Mouse (Mus musculus) small intestine, adult 2 months (tissue): ENCODE data around the gene Hadh.

Experiments used
- CTCF ChIP-seq: fragments of 200-500 bp; IDR thresholded peaks from 2 replicates; pipeline ENCODE4 v1.5.1; 2012; ENCODE audit warnings: low read depth, mild to moderate bottlenecking, control low read depth, inconsistent platforms, low read length, moderate library complexity, mixed read lengths; ENCODE audit not compliant: insufficient replicate concordance, insufficient read length; ENCODE audit errors: extremely low read depth
- POLR2A ChIP-seq: fragments of 200-500 bp; IDR thresholded peaks from 2 replicates; pipeline ENCODE4 v1.6.1; 2012; ENCODE audit warnings: low read depth, mild to moderate bottlenecking, control low read depth, inconsistent platforms, low read length, moderate library complexity

- TF ChIP-seq CTCF = no peak
- no peak for TF ChIP-seq POLR2A
Observed at GRCm38 (mm10) chr3:131270381-131270780, 1.5 kb downstream of the Hadh start.
